Mouse (Mus musculus) natural killer cell, adult 2 months (primary cell): ENCODE measurements at regions not wholly inside any gene's neighbourhood (a gene's known extent, or its start where the extent isn't known, plus 50 kb on each side); places are given as distances from the start of the nearest gene placed in this dataset.
A peak's percentile ranks its signal among the peaks of the same experiment; 100 is the strongest.

Source experiments
- DNase-seq, 2 experiments: peaks; one replicate each; pipeline ENCODE4 v3.0.0; 2022; ENCODE audit warnings: low spot score in 2 of 2

DNA sequence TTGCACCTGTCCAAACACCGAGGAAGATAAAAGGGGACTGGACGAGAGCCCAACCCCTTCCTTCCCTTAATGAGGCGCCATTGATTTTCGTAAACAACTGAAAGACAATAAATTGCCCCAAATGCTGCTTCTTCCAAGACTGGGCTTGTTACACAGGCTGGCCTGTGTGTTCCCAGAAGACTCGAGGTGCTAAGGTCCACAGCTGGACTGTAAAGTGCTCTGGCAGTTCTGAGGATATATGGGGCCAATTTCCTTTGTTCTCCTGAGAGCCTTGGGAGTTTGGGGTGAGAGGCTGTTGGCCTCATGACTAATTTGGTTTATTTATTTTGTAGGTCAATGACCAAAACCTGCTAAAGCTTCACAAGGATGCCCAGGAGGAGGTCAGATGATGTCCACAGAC is 377.3 kb upstream of the Prickle1 start:
- no peak for DNase-seq

GRCm38 (mm10) chr15:93961950-93962349 is 366.3 kb upstream of the Prickle1 start:
- DNase-seq, result no peak

GRCm38 (mm10) chr15:93959931-93960330 is 364.2 kb upstream of the Prickle1 start:
- DNase-seq, result no peak

GRCm38 (mm10) chr15:93958086-93958485 is 362.4 kb upstream of the Prickle1 start:
- DNase-seq, result no peak

DNA sequence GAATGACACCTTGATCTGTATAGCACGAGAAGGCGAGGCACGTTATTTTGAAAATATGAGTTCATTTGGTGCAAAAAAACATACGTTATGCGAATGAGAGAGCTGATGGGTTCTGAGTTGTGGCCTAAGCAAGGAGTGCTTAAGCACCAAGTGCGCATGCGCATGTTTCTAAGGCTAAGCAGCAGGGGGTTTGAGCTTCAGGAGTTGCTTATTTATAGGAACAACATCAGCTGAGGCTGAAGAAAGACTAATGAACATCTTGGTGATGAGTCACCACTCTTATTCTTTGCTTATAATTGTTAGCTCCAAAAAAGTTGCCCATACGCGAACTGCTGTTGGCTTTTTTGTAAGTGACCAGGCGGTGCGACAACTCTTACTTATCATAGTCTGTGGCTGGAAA is 361.1 kb upstream of the Prickle1 start:
- DNase-seq, result no peak

DNA sequence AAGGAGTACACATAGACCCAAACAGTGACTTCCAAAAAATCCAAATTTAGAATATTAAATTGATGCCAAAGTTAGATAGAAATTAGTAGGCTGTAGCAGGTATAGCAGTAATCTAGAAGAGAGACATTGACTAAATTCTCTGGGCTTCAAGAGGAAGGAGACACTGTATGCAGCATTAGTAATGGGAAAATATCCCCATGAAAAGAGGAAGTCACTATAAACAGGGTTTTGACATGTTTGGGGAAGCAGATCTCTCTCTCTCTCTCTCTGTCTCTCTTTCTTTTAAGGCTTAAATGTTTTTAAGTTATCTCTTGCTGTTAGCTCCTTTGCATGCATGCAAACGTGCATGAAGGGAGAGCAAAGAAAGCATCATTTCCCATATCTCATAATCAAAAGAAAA is 357.9 kb upstream of the Prickle1 start:
- no peak for DNase-seq

GRCm38 (mm10) chr15:93950441-93950840 is 354.8 kb upstream of the Prickle1 start:
- no peak for DNase-seq

DNA sequence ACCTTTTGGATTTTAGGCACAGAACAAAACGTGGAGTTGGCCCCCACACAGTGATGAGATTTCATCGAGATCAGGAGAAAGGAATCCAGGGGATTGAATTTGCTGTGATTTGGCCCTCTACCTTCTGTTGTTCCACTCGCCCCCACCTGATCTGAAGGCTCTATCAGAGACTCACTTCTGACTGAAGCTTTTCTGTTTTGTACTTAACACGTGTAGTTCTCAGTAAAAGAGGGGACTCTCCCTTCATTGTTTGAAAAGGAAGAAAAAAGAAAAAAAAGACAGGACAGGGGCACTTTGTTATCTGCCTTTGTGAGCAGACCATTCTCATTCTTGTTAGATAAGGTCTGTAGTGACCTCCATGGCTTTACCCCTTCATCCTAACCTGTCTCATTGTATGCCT is 353.2 kb upstream of the Prickle1 start:
- no peak for DNase-seq

GRCm38 (mm10) chr15:93943545-93943944 is 347.9 kb upstream of the Prickle1 start:
- no peak for DNase-seq

DNA sequence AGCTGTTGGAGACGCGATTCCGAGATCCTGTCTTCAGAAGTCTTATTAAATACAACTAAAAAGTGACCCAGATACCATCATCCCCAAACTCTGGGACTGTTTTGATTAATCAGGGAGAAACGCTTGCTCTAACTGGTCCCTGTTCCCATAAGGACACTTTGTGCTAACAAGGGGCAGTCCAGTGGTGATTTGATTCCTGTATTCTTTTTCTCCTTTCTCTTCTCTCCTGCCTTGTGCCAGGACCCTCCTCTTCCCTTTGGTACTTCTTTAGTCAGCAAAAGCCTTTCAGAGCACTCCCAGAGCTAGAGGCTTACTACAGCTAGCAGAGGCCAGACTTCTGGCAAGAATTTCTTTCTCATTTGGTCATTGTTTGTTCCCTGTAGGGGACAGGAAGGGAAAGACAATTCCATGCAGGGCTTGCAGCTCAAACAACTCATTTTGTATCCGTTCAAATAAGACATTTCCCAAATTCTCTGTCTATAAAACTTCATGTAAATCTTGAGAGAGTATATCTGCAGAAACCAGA is 337.3 kb upstream of the Prickle1 start:
- no peak for DNase-seq

DNA sequence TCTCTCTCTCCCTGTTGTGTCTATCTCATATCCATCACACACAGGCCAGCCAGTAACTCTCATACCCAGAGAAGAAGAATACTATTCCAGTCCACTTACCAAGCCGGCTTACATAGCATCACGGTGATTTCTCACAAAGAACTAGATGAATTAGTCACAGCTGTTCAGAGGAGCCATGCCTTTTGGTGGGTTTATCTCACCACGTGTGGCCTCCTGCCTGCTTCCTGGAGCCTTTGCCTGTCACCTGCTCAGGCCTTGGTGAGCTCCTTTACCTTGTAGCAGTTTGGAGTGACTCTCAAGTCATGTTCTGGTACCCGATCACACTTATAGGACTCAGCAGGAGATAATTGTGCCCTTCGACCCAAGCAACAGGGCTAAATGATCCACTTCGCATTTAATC is 331.2 kb upstream of the Prickle1 start:
- no peak for DNase-seq

GRCm38 (mm10) chr15:93926262-93926661 is 330.6 kb upstream of the Prickle1 start:
- DNase-seq, result no peak

DNA sequence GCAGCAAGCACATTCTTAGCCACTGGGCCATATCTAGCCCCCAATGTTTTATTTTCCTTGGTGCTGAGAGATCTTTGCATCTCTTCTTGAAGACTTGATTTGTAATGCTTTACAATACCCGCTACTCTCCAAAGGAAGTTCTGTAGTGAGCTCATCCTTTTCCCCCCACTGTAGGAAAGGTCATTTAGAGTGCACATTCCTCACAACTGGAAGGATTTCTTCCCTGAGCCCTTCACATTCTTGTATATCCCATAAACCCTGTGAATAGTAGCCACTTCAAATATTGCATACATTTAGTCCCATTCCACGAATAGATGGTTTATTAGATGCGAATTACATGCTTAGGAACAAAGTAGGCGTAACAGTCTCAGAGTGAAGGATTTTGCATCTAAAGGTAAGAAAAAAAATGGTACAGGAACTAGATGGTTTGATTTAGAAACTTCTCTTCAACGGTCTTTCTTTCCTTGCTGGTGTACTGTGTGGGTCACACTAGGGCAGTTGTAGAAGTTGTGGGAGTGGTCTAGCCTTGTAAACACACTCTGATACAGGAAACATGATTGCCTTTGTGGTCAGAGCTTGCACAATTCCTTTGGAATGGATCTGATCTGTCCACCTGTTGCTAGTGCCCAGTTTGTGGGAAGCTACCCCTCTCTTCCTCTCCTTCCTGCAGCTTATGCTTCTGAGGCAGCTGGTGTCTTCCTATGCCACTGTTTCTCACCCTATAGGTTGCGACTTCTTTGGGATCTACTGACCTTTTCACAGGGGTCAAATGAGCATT is 326.0 kb upstream of the Prickle1 start:
- DNase-seq, result no peak

DNA sequence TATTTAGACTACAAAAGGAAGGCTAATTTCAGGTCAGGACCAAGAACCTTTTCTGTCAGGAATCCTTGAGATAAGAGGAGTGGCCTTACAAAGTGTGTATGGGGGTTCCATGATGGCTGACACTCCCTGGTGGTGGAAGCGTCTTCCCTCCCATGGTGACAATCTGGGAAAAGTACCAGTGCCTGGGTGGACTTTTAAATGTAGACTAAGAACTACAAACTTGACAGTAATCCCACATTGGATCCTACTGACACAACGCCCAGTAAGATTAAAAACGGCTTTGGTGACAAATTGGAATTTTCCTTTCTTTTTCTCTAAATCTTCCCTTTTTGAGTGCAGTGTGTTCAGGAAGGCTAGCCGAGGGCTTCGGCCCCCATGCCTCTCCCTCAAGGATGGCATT is 325.3 kb upstream of the Prickle1 start:
- DNase-seq, result no peak

DNA sequence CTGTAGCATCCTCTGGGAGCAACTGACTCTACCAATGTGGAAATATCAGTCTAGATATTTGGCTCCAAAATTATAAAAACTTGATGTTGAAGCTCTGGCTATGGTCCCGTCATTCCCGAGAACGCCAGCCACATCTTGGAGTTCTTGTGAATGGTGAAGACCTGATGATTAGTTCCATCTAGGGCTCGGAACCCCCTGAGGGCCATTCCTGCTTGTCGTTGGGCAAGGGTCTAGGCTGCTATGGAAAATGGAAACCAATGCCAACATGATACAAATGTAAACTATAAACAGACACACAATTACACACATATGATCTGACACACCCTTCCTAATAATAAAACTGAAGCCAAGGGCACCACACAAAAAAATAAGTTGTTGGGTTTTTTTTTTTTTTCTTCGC is 323.9 kb upstream of the Prickle1 start:
- no peak for DNase-seq

GRCm38 (mm10) chr15:93916856-93917255 is 321.2 kb upstream of the Prickle1 start:
- no peak for DNase-seq

DNA sequence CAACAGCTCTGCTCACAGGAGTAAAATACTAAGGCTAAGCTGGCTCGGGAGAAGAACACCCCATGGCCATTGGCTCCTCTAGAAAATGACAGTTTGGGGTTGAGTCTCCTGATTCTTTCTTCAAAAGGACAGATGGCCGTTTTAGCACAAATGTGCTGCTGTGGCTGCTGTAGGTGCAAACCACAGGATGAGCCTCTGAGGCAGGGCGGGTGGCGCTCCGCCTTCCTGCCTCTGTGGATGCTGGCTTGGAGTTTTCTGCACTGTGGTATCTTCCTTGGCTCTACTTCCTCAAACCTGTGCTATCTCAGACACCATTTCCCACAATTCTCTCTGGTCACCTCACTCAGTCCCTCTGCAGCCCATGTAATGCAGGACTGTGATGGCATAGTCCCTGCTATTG is 317.8 kb upstream of the Prickle1 start:
- peak; percentile 2 to 7 for DNase-seq

DNA sequence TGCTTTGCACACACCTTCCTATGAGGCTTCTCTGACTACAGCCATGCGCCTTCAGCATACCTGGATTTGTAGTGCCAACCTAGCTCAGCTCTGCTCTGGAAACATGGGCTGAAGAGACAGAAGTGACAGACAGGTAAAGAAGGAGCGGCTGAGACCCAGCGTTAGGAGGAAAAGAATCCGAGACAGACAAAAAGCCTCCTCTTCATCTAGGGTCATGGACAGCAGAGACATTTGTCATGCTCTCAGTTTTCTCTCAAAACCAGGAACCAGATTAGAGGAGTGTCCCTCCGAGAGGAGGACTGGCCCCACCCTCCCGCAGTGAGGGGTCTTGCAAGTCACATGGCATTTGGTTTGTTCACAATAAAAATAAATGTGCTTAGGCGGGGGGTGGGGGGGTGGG is 317.4 kb upstream of the Prickle1 start:
- DNase-seq, result no peak

DNA sequence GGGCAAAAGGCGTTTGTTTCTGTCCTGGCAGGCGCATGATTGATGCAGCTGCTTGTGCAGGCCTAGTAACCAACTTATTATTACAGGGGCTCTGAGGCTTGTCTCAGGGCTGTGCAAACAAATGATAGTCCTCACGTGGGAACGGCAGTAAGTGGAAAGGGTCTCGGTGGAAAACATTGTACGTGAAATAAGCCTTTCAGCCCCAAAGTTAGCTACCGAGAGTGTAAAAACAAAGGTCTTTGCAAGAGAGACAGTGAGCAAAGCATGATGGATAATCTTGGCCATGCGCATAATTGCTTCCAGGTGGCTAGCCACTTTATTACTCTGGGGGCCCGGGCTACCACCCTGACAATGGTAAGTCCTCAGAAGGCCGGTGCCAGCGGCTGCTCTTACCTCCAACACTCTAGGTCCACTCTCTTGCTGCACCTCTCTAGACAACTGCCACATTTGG is 315.3 kb upstream of the Prickle1 start:
- DNase-seq, result no peak

DNA sequence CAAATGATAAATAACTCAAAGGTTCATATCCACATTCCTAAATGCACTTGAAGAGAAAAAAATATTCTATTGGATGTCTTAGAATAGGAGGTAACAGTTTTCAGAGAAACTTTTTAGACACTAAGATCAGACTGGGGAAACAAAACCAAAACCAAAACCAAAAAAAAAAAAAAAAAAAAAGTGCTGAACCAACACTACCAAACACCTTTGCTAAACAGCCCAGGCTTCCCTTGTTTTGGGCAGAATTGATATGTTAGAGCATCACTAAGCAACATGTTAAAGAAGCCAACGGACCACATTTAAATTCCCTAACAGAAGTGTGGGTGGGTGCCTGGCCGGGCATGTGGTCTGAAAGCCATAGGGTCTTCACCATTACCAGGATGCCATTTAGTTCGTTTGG is 314.5 kb upstream of the Prickle1 start:
- DNase-seq, result no peak

DNA sequence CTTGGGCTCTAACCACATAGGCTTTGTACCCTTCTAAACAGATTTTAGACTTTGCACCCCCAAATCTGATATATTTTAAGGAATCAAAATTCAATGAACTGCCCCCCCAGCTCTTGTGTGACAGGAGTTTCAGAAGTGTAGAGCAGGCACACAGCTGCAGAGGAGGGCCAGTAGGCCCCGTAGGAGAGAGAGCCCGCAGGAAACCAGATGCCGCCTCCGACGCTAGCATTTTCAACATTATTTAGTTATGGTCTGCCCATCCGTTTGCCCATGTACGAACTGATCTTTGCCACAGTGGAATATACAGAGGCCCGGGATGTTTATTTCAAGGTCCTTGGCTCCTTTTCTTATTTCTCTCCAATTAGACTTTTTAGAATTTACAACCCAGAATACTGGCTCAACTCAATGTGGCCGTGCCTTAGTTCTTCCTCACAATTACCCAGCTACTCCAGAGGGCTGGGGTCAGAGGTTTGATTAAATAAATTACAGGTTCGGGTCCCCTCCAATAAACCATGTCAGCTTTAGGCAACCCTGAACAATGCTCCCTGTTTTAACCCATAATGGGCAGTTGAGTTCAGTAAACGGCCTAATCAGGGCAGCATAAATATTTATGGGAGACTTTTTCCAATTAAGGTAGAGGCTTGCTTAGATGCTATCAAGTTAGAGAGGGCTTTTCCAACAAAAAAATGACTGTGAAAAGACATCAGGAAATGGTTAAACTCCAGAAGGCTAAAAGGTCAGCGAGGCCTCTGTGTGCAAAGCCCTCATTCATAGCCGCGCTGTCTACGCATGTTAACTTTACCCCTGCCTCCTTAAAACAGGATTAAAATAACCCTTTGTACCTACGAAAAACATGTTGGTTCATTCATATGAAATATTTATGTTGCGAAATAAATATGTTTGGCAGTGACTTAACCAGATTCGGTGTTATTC is 308.2 kb upstream of the Prickle1 start:
- no peak for DNase-seq

DNA sequence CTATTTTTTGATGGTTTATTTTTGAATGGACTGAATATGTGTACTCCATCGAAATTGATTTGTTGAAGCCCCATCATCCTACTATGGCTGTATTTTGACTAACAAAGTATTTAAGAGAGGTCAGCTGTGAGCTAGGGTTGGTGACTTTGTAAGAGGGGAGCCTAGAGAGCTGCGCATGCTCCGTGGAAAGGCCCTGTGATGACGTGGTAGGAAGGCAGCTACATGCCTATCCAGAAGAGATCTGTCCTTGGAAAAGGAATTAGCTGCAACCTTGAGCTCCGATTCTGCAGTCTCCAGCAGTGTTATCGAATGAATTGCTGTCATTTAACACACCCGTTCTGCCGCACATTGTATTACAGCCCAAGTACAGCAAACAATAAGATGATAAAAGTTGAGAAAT is 287.1 kb upstream of the Prickle1 start:
- no peak for DNase-seq

GRCm38 (mm10) chr15:93881276-93881675 is 285.6 kb upstream of the Prickle1 start:
- no peak for DNase-seq
